Mouse (Mus musculus) liver, embryonic 16.5 days (tissue): ENCODE data around the gene Ecel1. TPM values are rescaled to one million over a fixed set of nuclear protein-coding genes. Genes with fewer than 3 reads are reported as not detected.
A peak's percentile ranks its signal among the peaks of the same experiment; 100 is the strongest.

Source experiments
- ATAC-seq: fragments of 200-750 bp; cut with Nextera tagmentation; 2 replicates; pipeline ENCODE4 v1.8.0; 2017; ENCODE audit warnings: low read depth, mild to moderate bottlenecking, moderate number of reproducible peaks, moderate library complexity
- H3K27ac ChIP-seq: fragments of 300-500 bp; sonication (generic); 2 replicates; pipeline ENCODE4 v1.5.1; 2014; ENCODE audit warnings: mild to moderate bottlenecking, low read length
- H3K27me3 ChIP-seq: fragments of 300-500 bp; sonication (generic); 2 replicates; pipeline ENCODE4 v1.6.1; 2014; ENCODE audit warnings: low read depth, low read length, mixed read lengths; ENCODE audit not compliant: control insufficient read depth, insufficient read depth
- H3K36me3 ChIP-seq: fragments of 300-500 bp; sonication (generic); 2 replicates; pipeline ENCODE4 v1.6.1; 2014; ENCODE audit warnings: mild to moderate bottlenecking; ENCODE audit not compliant: control insufficient read depth, insufficient read depth
- H3K4me1 ChIP-seq: fragments of 300-500 bp; sonication (generic); 2 replicates; pipeline ENCODE4 v1.6.1; 2014; ENCODE audit warnings: low read depth, low read length, mixed read lengths; ENCODE audit not compliant: control insufficient read depth
- H3K4me2 ChIP-seq: fragments of 300-500 bp; sonication (generic); 2 replicates; pipeline ENCODE4 v1.6.1; 2014; ENCODE audit warnings: low read depth, low read length, mixed read lengths
- H3K4me3 ChIP-seq: fragments of 300-500 bp; sonication (generic); 2 replicates; pipeline ENCODE4 v1.5.1; 2014; ENCODE audit warnings: low read depth, mild to moderate bottlenecking, low read length
- H3K9ac ChIP-seq: fragments of 300-500 bp; sonication (generic); 2 replicates; pipeline ENCODE4 v1.6.1; 2014; ENCODE audit warnings: low read depth, low read length
- H3K9me3 ChIP-seq: fragments of 300-500 bp; sonication (generic); replicated peaks from 2 replicates; pipeline ENCODE4 v1.6.1; 2016; ENCODE audit warnings: low read length; ENCODE audit not compliant: control insufficient read depth
- WGBS: fragments of 180-500 bp; shearing (Covaris S2); extraction: QIAGEN DNeasy Blood & Tissue Kit; methylation state at CpG from one replicate; pipeline ENCODE4 v1.1.7; 2014; ENCODE audit not compliant: insufficient replicate concordance; 5-methylcytosine and 5-hydroxymethylcytosine counted together
- polyA plus RNA-seq: library from polyadenylated mRNA; unstranded; fragments of >200 nt; fragmentation: Nextera tagmentation; extraction: Ambion mirVana; gene quantifications from 2 replicates; pipeline ENCODE4 v1.2.1, GENCODE M21; 2015

Gene Ecel1
- polyA plus RNA-seq, 1 experiment from 2014 or later: 0.04 TPM

GRCm38 (mm10) chr1:87098358-87098975, 57.9 kb downstream of the Ecel1 start:
- ATAC-seq: 0 out of 2 replicates have a peak, but pooled peaks have one; percentile 21
- Histone ChIP-seq H3K4me3 (no peak overlapping the region), H3K4me2 (no peak overlapping the region), H3K9me3 (no peaks in the 10 kb centered on the region), H3K27ac (no peak overlapping the region), H3K27me3 (peaks cover 2% of the 10 kb centered on the region; the same call in 1 of the 2 replicates), H3K9ac (no peak overlapping the region), H3K36me3 (no peaks in the 10 kb centered on the region), H3K4me1 (no peaks in the 10 kb centered on the region)
- WGBS: 10% methylated on average over 30 of the region's 30 CpGs

Other genes with a start within 250 kb of the Ecel1 start
- gene Alppl2, start 66.6 kb downstream of the Ecel1 start, polyA plus RNA-seq: not detected in 2 replicates
- 2.4 TPM in 1 of 2 replicates, not detected in the other for gene Alpi, start 54.9 kb downstream of the Ecel1 start, polyA plus RNA-seq
- gene Akp3, start 31.5 kb downstream of the Ecel1 start, polyA plus RNA-seq: not detected in 2 replicates
- not detected in 2 replicates for gene Prss56, start 26.8 kb upstream of the Ecel1 start, polyA plus RNA-seq
- gene Chrnd, start 34.1 kb upstream of the Ecel1 start, polyA plus RNA-seq: 0.07 and 0.39 TPM in 2 replicates
- gene Chrng, start 48.1 kb upstream of the Ecel1 start, polyA plus RNA-seq: 0.18 and 0.99 TPM in 2 replicates
- gene Eif4e2, start 57.4 kb upstream of the Ecel1 start, polyA plus RNA-seq: 64.2 and 68.8 TPM in 2 replicates
- gene Efhd1, start 107.8 kb upstream of the Ecel1 start, polyA plus RNA-seq: 0.09 and 0.19 TPM in 2 replicates
- 17.3 and 17.9 TPM in 2 replicates for gene Gigyf2, start 170.5 kb upstream of the Ecel1 start, polyA plus RNA-seq
- gene Kcnj13, start 238.2 kb upstream of the Ecel1 start, polyA plus RNA-seq: 0.25 and 0.48 TPM in 2 replicates